Mouse (Mus musculus): ENCODE data around the gene Camk1d.
"Not testable (repeated sequence)": the region's sequence is repeated elsewhere in the genome, so short reads cannot be mapped to it uniquely, and the experiment has no call there.

Camk1d gene

GRCm38 (mm10) chr2:5267980-5268379 is 446.3 kb downstream of the Camk1d start:
- CTCF ChIA-PET, result no interaction called here

GRCm38 (mm10) chr2:5262279-5262678 is 452.0 kb downstream of the Camk1d start:
- CTCF ChIA-PET, result no interaction called here

- CTCF ChIA-PET, result no interaction called here
Observed at GRCm38 (mm10) chr2:5258250-5258649, 456.1 kb downstream of the Camk1d start.

- CTCF ChIA-PET, result interaction anchor here (0.6 kb wide), 1 partner anchor 570 kb away, joined by 3 read pairs; no protein-coding TSS in a partner anchor
Observed at GRCm38 (mm10) chr2:5249969-5250368, 464.3 kb downstream of the Camk1d start.

- CTCF ChIA-PET, result not testable (repeated sequence)
Observed at GRCm38 (mm10) chr2:5249199-5249598, 465.1 kb downstream of the Camk1d start.
